Mouse (Mus musculus): Measurements from ENCODE around the gene Zfp174. TPM values are rescaled to one million over a fixed set of nuclear protein-coding genes. Genes with fewer than 3 reads are reported as not detected.

Gene Zfp174
- polyA plus RNA-seq, 1 experiment from 2014 or later = 0.88 TPM

- peaks cover 53% of the 10 kb centered on the region for H3K36me3 ChIP-seq
- no peak overlapping the region for H3K27ac ChIP-seq
- no peaks in the 10 kb centered on the region for H3K9me3 ChIP-seq (replicated peaks)
- no peaks in the 10 kb centered on the region for H3K27me3 ChIP-seq (ENCODE audit: low read depth, poor library complexity, severe bottlenecking)
- H3K4me3 ChIP-seq = no peak overlapping the region
- no peak for DNase-seq (ENCODE audit: low spot score)
- 79% methylated on average over 9 of the region's 9 CpGs for WGBS
- H3K4me1 ChIP-seq = no peaks in the 10 kb centered on the region
Measured at GRCm38 (mm10) chr16:3895173-3895792, 48.2 kb downstream of the Zfp174 start.

DNA sequence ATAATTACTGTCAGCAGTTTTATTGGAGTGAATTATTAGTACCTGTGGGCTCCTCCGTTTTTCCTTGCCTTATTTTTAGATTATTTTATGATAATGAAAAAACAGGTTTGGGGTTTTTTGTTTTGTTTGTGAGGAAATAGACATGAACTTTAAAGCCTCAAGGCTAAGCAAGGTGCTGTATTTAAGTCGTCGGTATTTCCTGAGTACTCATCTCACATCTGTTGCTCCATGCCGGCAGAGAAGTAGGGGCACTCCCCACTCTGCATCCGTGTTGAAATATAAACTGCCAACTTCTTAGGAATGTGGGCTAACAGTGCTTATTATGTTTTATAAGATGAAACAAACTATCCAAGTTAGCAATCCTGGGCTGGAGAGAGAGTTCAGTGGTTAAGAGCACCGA, 49.0 kb downstream of the Zfp174 start:
- no peak for DNase-seq (ENCODE audit: low spot score)
- H3K9me3 ChIP-seq (replicated peaks) = no peaks in the 10 kb centered on the region
- no peaks in the 10 kb centered on the region for H3K27me3 ChIP-seq (ENCODE audit: low read depth, poor library complexity, severe bottlenecking)
- peaks cover 60% of the 10 kb centered on the region for H3K36me3 ChIP-seq
- no peaks in the 10 kb centered on the region for H3K4me1 ChIP-seq
- WGBS = 84% methylated on average over 6 of the region's 6 CpGs
- H3K27ac ChIP-seq = no peak overlapping the region
- no peak overlapping the region for H3K4me3 ChIP-seq

DNA sequence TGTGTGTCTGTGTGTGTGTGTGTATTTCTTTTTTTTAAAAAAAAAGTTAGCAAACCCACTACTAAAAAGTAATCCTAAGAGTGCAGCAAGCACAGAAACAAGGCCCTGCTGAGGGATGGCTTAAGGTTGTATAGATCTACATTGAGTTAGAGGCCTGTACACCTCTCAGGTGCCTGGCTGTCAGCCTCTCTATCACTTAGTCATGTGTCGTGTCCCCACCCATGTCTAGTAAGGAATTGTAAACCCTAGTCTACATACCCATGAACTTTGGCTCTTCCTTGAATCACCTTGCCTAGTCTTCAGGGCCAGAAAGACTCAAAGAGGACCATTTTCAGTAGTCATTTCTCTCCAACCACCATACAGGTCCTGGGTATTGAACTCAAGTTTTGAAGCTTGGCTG, 49.5 kb downstream of the Zfp174 start:
- WGBS = 83% methylated on average over 1 of the region's 1 CpGs
- no peaks in the 10 kb centered on the region for H3K27me3 ChIP-seq (ENCODE audit: low read depth, poor library complexity, severe bottlenecking)
- no peak for DNase-seq (ENCODE audit: low spot score)
- no peaks in the 10 kb centered on the region for H3K9me3 ChIP-seq (replicated peaks)
- H3K4me1 ChIP-seq = no peaks in the 10 kb centered on the region
- H3K36me3 ChIP-seq = peaks cover 65% of the 10 kb centered on the region
- no peak overlapping the region for H3K4me3 ChIP-seq
- H3K27ac ChIP-seq = no peak overlapping the region

DNA sequence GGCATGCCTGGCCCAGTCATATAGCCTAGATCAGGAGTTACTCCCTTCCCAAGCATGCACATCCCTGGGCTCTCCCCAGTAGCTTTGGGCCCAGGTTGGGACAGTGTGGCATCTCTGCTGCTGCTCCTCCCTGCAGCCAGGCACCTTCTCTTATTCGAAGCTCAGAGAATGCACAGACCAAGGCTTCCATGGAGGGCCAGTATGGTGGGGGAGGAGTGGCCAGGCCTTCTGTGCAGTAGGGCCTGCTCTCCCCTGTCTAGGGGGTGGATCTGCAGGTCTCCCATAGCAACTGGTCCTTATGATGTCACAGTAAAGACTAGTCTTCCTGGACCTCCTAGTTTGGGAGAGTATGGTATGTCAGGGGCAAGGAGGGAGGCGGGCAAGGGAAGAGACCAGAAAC, 60.4 kb downstream of the Zfp174 start:
- no peaks in the 10 kb centered on the region for H3K27me3 ChIP-seq (ENCODE audit: low read depth, poor library complexity, severe bottlenecking)
- H3K27ac ChIP-seq = no peak overlapping the region
- no peak for DNase-seq (ENCODE audit: low spot score)
- WGBS = 80% methylated on average over 2 of the region's 2 CpGs
- H3K4me3 ChIP-seq = no peak overlapping the region
- H3K4me1 ChIP-seq = peaks cover 17% of the 10 kb centered on the region
- no peaks in the 10 kb centered on the region for H3K9me3 ChIP-seq (replicated peaks)
- H3K36me3 ChIP-seq = peaks cover 55% of the 10 kb centered on the region

Other genes starting within 250 kb of the Zfp174 start
- not detected in 2 replicates for gene Mefv, start 129.2 kb upstream of the Zfp174 start, polyA plus RNA-seq (2016; fragmentation: Nextera tagmentation; extraction: Ambion mirVana)
- 42.8 and 51.1 TPM in 2 replicates for gene Zfp263, start 103.2 kb upstream of the Zfp174 start, polyA plus RNA-seq (2016; fragmentation: Nextera tagmentation; extraction: Ambion mirVana)
- gene Olfr15, start 16.4 kb upstream of the Zfp174 start, polyA plus RNA-seq (2016; fragmentation: Nextera tagmentation; extraction: Ambion mirVana) = not detected in 2 replicates
- gene Naa60, start 25.1 kb downstream of the Zfp174 start, polyA plus RNA-seq (2016; fragmentation: Nextera tagmentation; extraction: Ambion mirVana) = 55.8 and 58.0 TPM in 2 replicates
- gene Zfp597, start 37.3 kb downstream of the Zfp174 start, polyA plus RNA-seq (2016; fragmentation: Nextera tagmentation; extraction: Ambion mirVana) = 4.1 and 6.5 TPM in 2 replicates
- 1.6 and 2.3 TPM in 2 replicates for gene Gm20695, start 37.4 kb downstream of the Zfp174 start, polyA plus RNA-seq (2016; fragmentation: Nextera tagmentation; extraction: Ambion mirVana)
- gene 1700037C18Rik, start 61.4 kb downstream of the Zfp174 start, polyA plus RNA-seq (2016; fragmentation: Nextera tagmentation; extraction: Ambion mirVana) = 7.7 and 8.8 TPM in 2 replicates
- gene Cluap1, start 61.5 kb downstream of the Zfp174 start, polyA plus RNA-seq (2016; fragmentation: Nextera tagmentation; extraction: Ambion mirVana) = 20.1 and 20.4 TPM in 2 replicates
- 1.1 TPM in 2 replicates for gene Nlrc3, start 129.4 kb downstream of the Zfp174 start, polyA plus RNA-seq (2016; fragmentation: Nextera tagmentation; extraction: Ambion mirVana)
- gene Slx4, start 156.5 kb downstream of the Zfp174 start, polyA plus RNA-seq (2016; fragmentation: Nextera tagmentation; extraction: Ambion mirVana) = 25.5 and 29.2 TPM in 2 replicates
- 6.3 and 6.5 TPM in 2 replicates for gene Dnase1, start 189.7 kb downstream of the Zfp174 start, polyA plus RNA-seq (2016; fragmentation: Nextera tagmentation; extraction: Ambion mirVana)
- gene Trap1, start 230.6 kb downstream of the Zfp174 start, polyA plus RNA-seq (2016; fragmentation: Nextera tagmentation; extraction: Ambion mirVana) = 107 and 112 TPM in 2 replicates

Measured in limb, embryonic 10.5 days (tissue).